Mouse (Mus musculus) midbrain, embryonic 10.5 days (tissue): Measurements from ENCODE around the gene Klhl32. TPM values are rescaled to one million over a fixed set of nuclear protein-coding genes. Genes with fewer than 3 reads are reported as not detected.
A peak's percentile ranks its signal among the peaks of the same experiment; 100 is the strongest.

ENCODE experiments used
- DNase-seq: peaks from one replicate; pipeline ENCODE4 v3.0.0-alpha.2; 2017; ENCODE audit warnings: low spot score
- H3K27ac ChIP-seq: fragments of 300-500 bp; sonication (generic); replicated peaks from 2 replicates; pipeline ENCODE4 v1.5.1; 2016; ENCODE audit warnings: mild to moderate bottlenecking
- H3K27me3 ChIP-seq: fragments of 300-500 bp; sonication (generic); 2 replicates; pipeline ENCODE4 v1.6.1; 2016; ENCODE audit warnings: low read depth, mild to moderate bottlenecking; ENCODE audit not compliant: poor library complexity, severe bottlenecking
- H3K36me3 ChIP-seq: fragments of 300-500 bp; sonication (generic); 2 replicates; pipeline ENCODE4 v1.6.1; 2016; ENCODE audit warnings: mild to moderate bottlenecking, moderate library complexity
- H3K4me1 ChIP-seq: fragments of 300-500 bp; sonication (generic); 2 replicates; pipeline ENCODE4 v1.6.1; 2016
- H3K4me3 ChIP-seq: fragments of 300-500 bp; sonication (generic); 2 replicates; pipeline ENCODE4 v1.5.1; 2016; ENCODE audit warnings: mild to moderate bottlenecking, moderate library complexity
- H3K9me3 ChIP-seq: fragments of 300-500 bp; sonication (generic); replicated peaks from 2 replicates; pipeline ENCODE4 v1.6.1; 2016; ENCODE audit warnings: mild to moderate bottlenecking
- WGBS: fragments of 180-500 bp; shearing (Covaris S2); methylation state at CpG from one replicate; pipeline ENCODE4 v1.1.7; 2016; 5-methylcytosine and 5-hydroxymethylcytosine counted together
- polyA plus RNA-seq: library from polyadenylated mRNA; unstranded; fragments of >200 nt; fragmentation: Nextera tagmentation; extraction: Ambion mirVana; gene quantifications from 2 replicates; pipeline ENCODE4 v1.2.1, GENCODE M21; 2016

Gene Klhl32
- polyA plus RNA-seq, 1 experiment from 2014 or later = 3.8 TPM

GRCm38 (mm10) chr4:24792416-24792981 is 58.4 kb downstream of the Klhl32 start:
- WGBS = 25% methylated on average over 16 of the region's 16 CpGs
- no peak overlapping the region; the same call in 1 of the 2 replicates for H3K27ac ChIP-seq
- no peaks in the 10 kb centered on the region for H3K36me3 ChIP-seq
- DNase-seq = peak; percentile 24
- no peaks in the 10 kb centered on the region for H3K27me3 ChIP-seq
- H3K4me1 ChIP-seq = peaks cover 16% of the 10 kb centered on the region
- H3K9me3 ChIP-seq = no peaks in the 10 kb centered on the region
- peak overlapping the region; percentile 31; the same call in 1 of the 2 replicates for H3K4me3 ChIP-seq

GRCm38 (mm10) chr4:24789331-24789730 is 61.6 kb downstream of the Klhl32 start:
- DNase-seq = no peak
- 95% methylated on average over 1 of the region's 1 CpGs for WGBS
- Histone ChIP-seq H3K27ac (no peak overlapping the region), H3K4me1 (peaks cover 16% of the 10 kb centered on the region), H3K27me3 (no peaks in the 10 kb centered on the region), H3K4me3 (no peak overlapping the region), H3K36me3 (no peaks in the 10 kb centered on the region), H3K9me3 (no peaks in the 10 kb centered on the region)

GRCm38 (mm10) chr4:24785757-24786532 is 65.0 kb downstream of the Klhl32 start:
- WGBS = 62% methylated on average over 7 of the region's 7 CpGs
- no peak overlapping the region for H3K4me3 ChIP-seq

GRCm38 (mm10) chr4:24765919-24766318 is 85.0 kb downstream of the Klhl32 start:
- Histone ChIP-seq H3K9me3 (no peaks in the 10 kb centered on the region), H3K27ac (no peak overlapping the region), H3K27me3 (no peaks in the 10 kb centered on the region), H3K4me1 (no peaks in the 10 kb centered on the region), H3K36me3 (no peaks in the 10 kb centered on the region), H3K4me3 (no peak overlapping the region)
- 82% methylated on average over 2 of the region's 2 CpGs for WGBS
- no peak for DNase-seq

More at GRCm38 (mm10) chr4:24785757-24786532, 65.0 kb downstream of the Klhl32 start:
- Histone ChIP-seq H3K4me1 (no peaks in the 10 kb centered on the region), H3K27me3 (no peaks in the 10 kb centered on the region), H3K9me3 (no peaks in the 10 kb centered on the region), H3K27ac (no peak overlapping the region), H3K36me3 (no peaks in the 10 kb centered on the region)
- DNase-seq = no peak

- no peak for DNase-seq
- WGBS = 87% methylated on average over 3 of the region's 3 CpGs
- Histone ChIP-seq H3K4me1 (no peaks in the 10 kb centered on the region), H3K36me3 (no peaks in the 10 kb centered on the region), H3K27ac (no peak overlapping the region), H3K9me3 (no peaks in the 10 kb centered on the region), H3K4me3 (no peak overlapping the region), H3K27me3 (no peaks in the 10 kb centered on the region)
Measured at GRCm38 (mm10) chr4:24765469-24765868, 85.5 kb downstream of the Klhl32 start.

GRCm38 (mm10) chr4:24764558-24764957 is 86.4 kb downstream of the Klhl32 start:
- WGBS = 91% methylated on average over 2 of the region's 2 CpGs
- H3K4me1 ChIP-seq = no peaks in the 10 kb centered on the region
- no peaks in the 10 kb centered on the region for H3K27me3 ChIP-seq
- no peaks in the 10 kb centered on the region for H3K36me3 ChIP-seq
- no peak overlapping the region for H3K27ac ChIP-seq
- DNase-seq = no peak
- no peaks in the 10 kb centered on the region for H3K9me3 ChIP-seq
- no peak overlapping the region for H3K4me3 ChIP-seq

- DNase-seq = no peak
- no peak overlapping the region for H3K4me3 ChIP-seq
- 86% methylated on average over 4 of the region's 4 CpGs for WGBS
Measured at GRCm38 (mm10) chr4:24763451-24763850, 87.5 kb downstream of the Klhl32 start.

GRCm38 (mm10) chr4:24758954-24759353 is 92.0 kb downstream of the Klhl32 start:
- WGBS = 93% methylated on average over 1 of the region's 1 CpGs
- H3K36me3 ChIP-seq = no peaks in the 10 kb centered on the region
- H3K4me3 ChIP-seq = no peak overlapping the region
- H3K4me1 ChIP-seq = no peaks in the 10 kb centered on the region
- no peaks in the 10 kb centered on the region for H3K27me3 ChIP-seq
- H3K9me3 ChIP-seq = no peaks in the 10 kb centered on the region
- no peak for DNase-seq
- no peak overlapping the region for H3K27ac ChIP-seq

More at GRCm38 (mm10) chr4:24763451-24763850, 87.5 kb downstream of the Klhl32 start:
- Histone ChIP-seq H3K4me1 (no peaks in the 10 kb centered on the region), H3K36me3 (no peaks in the 10 kb centered on the region), H3K27ac (no peak overlapping the region), H3K9me3 (no peaks in the 10 kb centered on the region), H3K27me3 (no peaks in the 10 kb centered on the region)

- H3K9me3 ChIP-seq = no peaks in the 10 kb centered on the region
- DNase-seq = no peak
- H3K4me3 ChIP-seq = no peak overlapping the region
- H3K27me3 ChIP-seq = no peaks in the 10 kb centered on the region
- no peak overlapping the region for H3K27ac ChIP-seq
- 91% methylated on average over 8 of the region's 8 CpGs for WGBS
- no peaks in the 10 kb centered on the region for H3K36me3 ChIP-seq
- no peaks in the 10 kb centered on the region for H3K4me1 ChIP-seq
Measured at GRCm38 (mm10) chr4:24752517-24753208, 98.3 kb downstream of the Klhl32 start.

GRCm38 (mm10) chr4:24737080-24737479 is 113.8 kb downstream of the Klhl32 start:
- DNase-seq = no peak
- no peaks in the 10 kb centered on the region for H3K27me3 ChIP-seq
- H3K36me3 ChIP-seq = no peaks in the 10 kb centered on the region
- no peak overlapping the region for H3K4me3 ChIP-seq
- 88% methylated on average over 6 of the region's 6 CpGs for WGBS
- H3K27ac ChIP-seq = no peak overlapping the region
- no peaks in the 10 kb centered on the region for H3K9me3 ChIP-seq
- no peaks in the 10 kb centered on the region for H3K4me1 ChIP-seq

- Histone ChIP-seq H3K9me3 (no peaks in the 10 kb centered on the region), H3K36me3 (no peaks in the 10 kb centered on the region), H3K27ac (no peak overlapping the region), H3K4me1 (no peaks in the 10 kb centered on the region), H3K4me3 (no peak overlapping the region), H3K27me3 (no peaks in the 10 kb centered on the region)
- 31% methylated on average over 3 of the region's 3 CpGs for WGBS
- DNase-seq = no peak
Measured at GRCm38 (mm10) chr4:24720834-24721233, 130.1 kb downstream of the Klhl32 start.

- Histone ChIP-seq H3K4me3 (no peak overlapping the region), H3K27me3 (no peaks in the 10 kb centered on the region), H3K36me3 (no peaks in the 10 kb centered on the region), H3K4me1 (no peaks in the 10 kb centered on the region), H3K27ac (no peak overlapping the region), H3K9me3 (no peaks in the 10 kb centered on the region)
- no peak for DNase-seq
- WGBS = 70% methylated on average over 4 of the region's 4 CpGs
Measured at GRCm38 (mm10) chr4:24715559-24715958, 135.4 kb downstream of the Klhl32 start.

- Histone ChIP-seq H3K4me1 (no peaks in the 10 kb centered on the region), H3K36me3 (no peaks in the 10 kb centered on the region), H3K4me3 (no peak overlapping the region), H3K27ac (no peak overlapping the region), H3K27me3 (no peaks in the 10 kb centered on the region), H3K9me3 (no peaks in the 10 kb centered on the region)
- WGBS = 86% methylated on average over 10 of the region's 10 CpGs
- no peak for DNase-seq
Measured at GRCm38 (mm10) chr4:24714367-24714766, 136.6 kb downstream of the Klhl32 start.
